Mouse (Mus musculus) G1E (cell line): ENCODE results near the gene Adad2. TPM values are rescaled to one million over a fixed set of nuclear protein-coding genes. Genes with fewer than 3 reads are reported as not detected.

Source experiments
- ATAC-seq: 2 replicates; pipeline ENCODE4 v1.8.0; 2016; ENCODE audit warnings: mild to moderate bottlenecking; ENCODE audit not compliant: insufficient number of reproducible peaks, poor library complexity, low FRiP score, severe bottlenecking; ENCODE audit errors: extremely low read depth
- DNase-seq: peaks from one replicate; pipeline ENCODE4 v3.0.0; 2012; ENCODE audit warnings: low spot score
- H3K27me3 ChIP-seq: 2 replicates; pipeline ENCODE4 v1.6.1; 2012; ENCODE audit warnings: mild to moderate bottlenecking, low read length, inconsistent platforms; ENCODE audit not compliant: insufficient read depth
- H3K36me3 ChIP-seq: replicated peaks from 2 replicates; pipeline ENCODE3; 2012; ENCODE audit warnings: mild to moderate bottlenecking, inconsistent platforms
- H3K4me1 ChIP-seq: 2 replicates; pipeline ENCODE4 v1.6.1; 2012; ENCODE audit warnings: low read depth, low read length, inconsistent platforms, mixed read lengths; ENCODE audit not compliant: insufficient read depth
- H3K4me3 ChIP-seq: 2 replicates; pipeline ENCODE4 v1.5.1; 2012; ENCODE audit warnings: low read depth, mild to moderate bottlenecking, inconsistent platforms, low read length, moderate library complexity, mixed read lengths
- H3K9me3 ChIP-seq: replicated peaks from 2 replicates; pipeline ENCODE4 v1.6.1; 2012; ENCODE audit warnings: inconsistent platforms
- CTCF ChIP-seq: IDR thresholded peaks from 2 replicates; pipeline ENCODE4 v1.5.1; 2012; ENCODE audit warnings: low read depth, low read length, inconsistent platforms, mixed read lengths
- GATA1 ChIP-seq: IDR thresholded peaks from 2 replicates; pipeline ENCODE4 v1.6.1; 2012; ENCODE audit warnings: borderline replicate concordance, low read length, inconsistent platforms, mixed read lengths
- GATA2 ChIP-seq: IDR thresholded peaks from 2 replicates; pipeline ENCODE4 v1.6.1; 2012; ENCODE audit warnings: low read depth, low read length, inconsistent platforms, borderline replicate concordance
- POLR2AphosphoS5 ChIP-seq: IDR thresholded peaks from 2 replicates; pipeline ENCODE4 v1.6.1; 2012; ENCODE audit warnings: low read depth, low read length, inconsistent platforms; ENCODE audit not compliant: insufficient replicate concordance
- TAL1 ChIP-seq: conservative IDR thresholded peaks from 2 replicates; pipeline ENCODE4 v1.6.1; 2012; ENCODE audit warnings: low read depth, low read length, inconsistent platforms, mixed read lengths
- polyA plus RNA-seq: library from polyadenylated mRNA; stranded (reverse); fragments of >175 nt; gene quantifications from 2 replicates; pipeline ENCODE4 v1.2.3, GENCODE M21; 2012
- total RNA-seq, 2 experiments: library from RNA; stranded (forward) in 1 of 2; stranded (reverse) in 1 of 2; fragments of 200-1000 nt in 1 of 2; fragments of >200 nt in 1 of 2; fragmentation: Nextera tagmentation in 1 of 2; gene quantifications; 2 replicates each; pipeline ENCODE4 v1.2.3; 2014 to 2017

Gene Adad2
- total and polyA plus RNA-seq, 3 experiments: not detected

GRCm38 (mm10) chr8:119604996-119605395 is 7.6 kb upstream of the Adad2 start, which contains the start of gene Taf1c:
Taf1c (minus strand) TSS chr8:119605222.
- TF ChIP-seq POLR2AphosphoS5 (no peak), CTCF (no peak), GATA2 (no peak), GATA1 (no peak), TAL1 (no peak)
- DNase-seq (peak; percentile 79), ATAC-seq (peak; percentile 83)
- H3K27me3 ChIP-seq: no peaks in the 10 kb centered on the region; the same call in 1 of the 2 replicates
- H3K36me3 ChIP-seq: peaks cover 39% of the 10 kb centered on the region
- H3K9me3 ChIP-seq: peaks cover 13% of the 10 kb centered on the region
- H3K4me1 ChIP-seq: peaks cover 36% of the 10 kb centered on the region
- H3K4me3 ChIP-seq: peak within 1 kb of the TSS; percentile 77

DNA sequence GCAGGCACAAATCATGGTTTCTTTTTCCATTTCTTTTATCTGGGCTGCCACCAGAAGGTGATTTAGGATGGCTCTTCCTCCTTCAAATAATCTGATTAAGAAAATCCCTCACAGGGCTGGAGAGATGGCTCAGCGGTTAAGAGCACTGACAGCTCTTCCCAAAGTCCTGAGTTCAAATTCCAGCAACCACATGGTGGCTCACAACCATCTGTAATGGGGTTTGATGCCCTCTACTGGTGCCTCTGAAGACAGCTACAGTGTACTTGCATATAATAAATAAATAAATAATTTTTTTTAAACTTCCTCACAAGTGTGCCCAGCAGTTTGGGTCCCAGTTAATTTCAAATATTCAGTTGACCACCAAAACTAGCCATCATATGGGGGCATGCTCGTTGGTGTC is 6.3 kb upstream of the Adad2 start:
- ATAC-seq (no peak), DNase-seq (no peak)
- Histone ChIP-seq H3K36me3 (peaks cover 27% of the 10 kb centered on the region), H3K4me1 (peaks cover 33% of the 10 kb centered on the region), H3K9me3 (peaks cover 13% of the 10 kb centered on the region), H3K4me3 (no peak overlapping the region), H3K27me3 (no peaks in the 10 kb centered on the region; the same call in 1 of the 2 replicates)
- TF ChIP-seq TAL1: no peak

DNA sequence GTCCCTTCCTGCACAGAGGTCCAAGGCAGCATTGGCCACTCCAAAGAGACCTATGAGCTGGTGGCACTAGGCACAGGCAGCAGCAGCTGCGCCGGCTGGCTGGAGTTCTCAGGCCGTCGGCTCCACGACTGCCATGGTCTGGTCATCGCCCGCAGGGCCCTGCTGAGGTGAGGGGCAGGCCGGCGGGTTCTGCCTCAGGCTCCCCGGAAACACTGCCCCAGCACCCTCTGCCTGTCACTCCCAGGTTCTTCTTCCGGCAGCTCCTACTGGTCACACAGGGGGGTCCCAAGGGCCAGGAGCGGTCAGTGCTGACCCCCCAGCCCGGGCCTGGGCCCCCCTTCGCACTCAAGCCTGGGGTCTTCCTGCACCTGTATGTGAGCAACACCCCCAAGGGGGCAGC is 2.5 kb downstream of the Adad2 start:
- H3K27me3 ChIP-seq: peaks cover 26% of the 10 kb centered on the region; the same call in 1 of the 2 replicates
- no peak for TF ChIP-seq CTCF
- TF ChIP-seq TAL1: no peak
- no peak for TF ChIP-seq GATA2
- no peak for TF ChIP-seq GATA1
- TF ChIP-seq POLR2AphosphoS5: no peak
- H3K9me3 ChIP-seq: no peaks in the 10 kb centered on the region
- no peak for ATAC-seq
- no peaks in the 10 kb centered on the region for H3K4me1 ChIP-seq
- no peak overlapping the region for H3K4me3 ChIP-seq
- DNase-seq: no peak
- H3K36me3 ChIP-seq: no peaks in the 10 kb centered on the region

DNA sequence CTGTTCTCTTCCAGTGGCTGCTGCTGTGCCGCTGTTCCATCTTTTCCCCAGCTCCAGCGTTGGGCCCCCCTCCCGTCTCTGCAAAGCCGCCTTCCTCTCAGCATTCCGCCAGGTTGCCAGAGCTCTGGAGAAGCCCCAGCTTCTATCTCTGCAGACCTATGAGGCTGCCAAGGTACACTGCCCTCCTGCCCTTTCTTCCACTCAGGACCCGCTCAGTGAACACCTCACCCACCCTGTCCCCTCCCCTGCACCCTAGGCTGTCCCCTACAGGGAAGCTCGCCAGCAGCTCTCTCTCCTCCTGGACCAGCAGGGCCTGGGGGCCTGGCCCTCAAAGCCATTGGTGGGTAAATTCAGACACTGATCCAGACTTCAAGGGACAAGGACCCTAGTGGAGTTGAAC is 3.8 kb downstream of the Adad2 start:
- DNase-seq (no peak), ATAC-seq (no peak)
- no peak overlapping the region for H3K4me3 ChIP-seq
- no peaks in the 10 kb centered on the region for H3K4me1 ChIP-seq
- no peaks in the 10 kb centered on the region for H3K36me3 ChIP-seq
- no peaks in the 10 kb centered on the region for H3K9me3 ChIP-seq
- TF ChIP-seq POLR2AphosphoS5: no peak
- TF ChIP-seq GATA1: no peak
- no peak for TF ChIP-seq CTCF
- TF ChIP-seq GATA2: no peak
- TF ChIP-seq TAL1: no peak
- peaks cover 26% of the 10 kb centered on the region; the same call in 1 of the 2 replicates for H3K27me3 ChIP-seq

DNA sequence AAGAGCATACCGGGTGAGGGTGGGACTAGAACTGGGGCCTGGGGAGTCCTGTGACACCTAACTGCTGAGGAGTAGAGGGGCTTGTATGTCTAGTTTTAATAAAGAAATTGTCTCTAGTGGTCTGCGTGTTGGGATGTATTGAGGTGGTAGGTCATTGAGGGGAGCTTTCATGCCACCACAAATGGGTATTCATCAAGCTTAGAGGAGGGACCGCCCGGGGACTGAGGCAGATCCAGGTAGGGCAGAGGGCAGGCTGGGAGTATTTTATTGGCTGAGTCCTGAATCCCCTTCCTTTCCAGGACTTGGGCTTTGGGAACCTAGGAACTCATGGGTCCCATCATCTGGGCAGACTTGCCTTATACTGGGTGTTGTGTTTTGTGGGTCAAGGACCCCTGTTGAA is 4.3 kb downstream of the Adad2 start:
- Histone ChIP-seq H3K27me3 (peaks cover 26% of the 10 kb centered on the region; the same call in 1 of the 2 replicates), H3K4me3 (no peak overlapping the region), H3K36me3 (no peaks in the 10 kb centered on the region), H3K4me1 (no peaks in the 10 kb centered on the region), H3K9me3 (no peaks in the 10 kb centered on the region)
- ATAC-seq: no peak
- no peak for DNase-seq
- no peak for TF ChIP-seq GATA1
- no peak for TF ChIP-seq TAL1

DNA sequence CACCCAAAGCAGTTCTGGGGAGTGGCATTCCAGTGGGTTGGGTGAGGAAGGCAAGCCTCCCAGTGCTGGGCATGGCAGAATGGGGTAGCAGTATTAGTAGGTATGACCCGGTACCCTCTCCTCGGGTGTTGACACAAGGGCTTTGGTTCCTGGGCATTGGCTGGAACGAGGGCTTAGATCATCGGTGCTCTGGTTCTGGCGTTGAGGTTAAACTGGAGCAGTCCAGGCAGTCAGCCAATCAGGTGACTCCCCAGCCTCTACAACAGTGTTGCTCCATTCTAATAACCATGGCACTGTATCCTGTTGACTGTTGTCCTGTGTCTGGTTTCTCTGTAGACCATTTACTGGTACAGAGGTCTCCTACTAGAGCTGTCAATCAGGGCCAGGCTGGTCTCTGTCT is 5.0 kb downstream of the Adad2 start:
- peaks cover 23% of the 10 kb centered on the region; the same call in 1 of the 2 replicates for H3K27me3 ChIP-seq
- no peaks in the 10 kb centered on the region for H3K36me3 ChIP-seq

DNA sequence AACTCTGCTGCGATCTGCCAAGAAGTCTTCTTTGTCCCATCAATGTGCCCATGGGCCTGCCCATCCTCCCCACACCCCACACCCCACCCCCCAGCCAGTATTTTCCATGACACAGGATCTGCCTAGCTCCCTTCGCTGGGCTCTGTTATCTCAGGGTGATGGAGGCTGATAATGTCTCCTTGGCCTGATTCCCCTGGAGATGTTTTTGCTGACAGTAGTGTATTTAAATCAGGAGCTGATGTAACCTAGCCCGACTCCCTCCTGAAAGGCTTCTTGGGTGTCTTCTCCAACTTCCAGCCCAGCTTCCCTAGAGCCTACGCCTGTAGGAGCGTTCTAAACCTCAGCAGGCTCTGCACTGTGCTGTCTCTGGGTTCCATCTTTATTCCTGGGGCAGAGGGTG is 6.3 kb downstream of the Adad2 start:
- H3K4me1 ChIP-seq: no peaks in the 10 kb centered on the region
- peaks cover 15% of the 10 kb centered on the region; the same call in 1 of the 2 replicates for H3K27me3 ChIP-seq
- ATAC-seq (no peak), DNase-seq (no peak)
- no peak overlapping the region for H3K4me3 ChIP-seq
- no peaks in the 10 kb centered on the region for H3K36me3 ChIP-seq
- no peaks in the 10 kb centered on the region for H3K9me3 ChIP-seq
- TF ChIP-seq TAL1: no peak
- no peak for TF ChIP-seq GATA2
- TF ChIP-seq POLR2AphosphoS5: no peak
- TF ChIP-seq CTCF: no peak
- no peak for TF ChIP-seq GATA1

More for the DNA sequence above, 5.0 kb downstream of the Adad2 start:
- Histone ChIP-seq H3K4me1 (no peaks in the 10 kb centered on the region), H3K4me3 (no peak overlapping the region), H3K9me3 (no peaks in the 10 kb centered on the region)
- DNase-seq (no peak), ATAC-seq (no peak)
- TF ChIP-seq CTCF: no peak
- no peak for TF ChIP-seq GATA2
- TF ChIP-seq GATA1: no peak
- TF ChIP-seq TAL1: no peak
- TF ChIP-seq POLR2AphosphoS5: no peak
